Mouse (Mus musculus): ENCODE results near the gene Mark3. TPM values are rescaled to one million over a fixed set of nuclear protein-coding genes. Genes with fewer than 3 reads are reported as not detected.
"Not testable (repeated sequence)": the region's sequence is repeated elsewhere in the genome, so short reads cannot be mapped to it uniquely, and the experiment has no call there.

Gene Mark3
- polyA plus RNA-seq, 1 experiment from 2014 or later: 75.6 TPM

- peak overlapping the region; percentile 98 for H3K27ac ChIP-seq (replicated peaks)
- ATAC-seq (ENCODE audit: low FRiP score, low read depth): no peak
- under 1% methylated on average over 18 of the region's 18 CpGs for WGBS
- peak overlapping the region; percentile 85 for H3K4me2 ChIP-seq (replicated peaks)
- peak overlapping the region; percentile 97 for H3K4me3 ChIP-seq
- H3K9me3 ChIP-seq: no peaks in the 10 kb centered on the region
- no peaks in the 10 kb centered on the region for H3K27me3 ChIP-seq
- peaks cover 48% of the 10 kb centered on the region for H3K36me3 ChIP-seq
- peaks cover 30% of the 10 kb centered on the region for H3K4me1 ChIP-seq
- H3K9ac ChIP-seq (replicated peaks): peak overlapping the region; percentile 96
Observed at GRCm38 (mm10) chr12:111539041-111539345, 35.3 kb upstream of the Mark3 start.

- H3K9ac ChIP-seq (replicated peaks): no peak overlapping the region
- H3K27me3 ChIP-seq: no peaks in the 10 kb centered on the region
- H3K9me3 ChIP-seq: no peaks in the 10 kb centered on the region
- no peak for ATAC-seq (ENCODE audit: low FRiP score, low read depth)
- 91% methylated on average over 3 of the region's 3 CpGs for WGBS
- no peak overlapping the region for H3K4me2 ChIP-seq (replicated peaks)
- no peak overlapping the region for H3K27ac ChIP-seq (replicated peaks)
- H3K36me3 ChIP-seq: peaks cover 49% of the 10 kb centered on the region
- no peak overlapping the region for H3K4me3 ChIP-seq
- no peaks in the 10 kb centered on the region for H3K4me1 ChIP-seq
Observed at GRCm38 (mm10) chr12:111547070-111547469, 27.3 kb upstream of the Mark3 start.

- peaks cover 33% of the 10 kb centered on the region for H3K36me3 ChIP-seq
- no peak overlapping the region for H3K27ac ChIP-seq (replicated peaks)
- no peaks in the 10 kb centered on the region for H3K27me3 ChIP-seq
- 55% methylated on average over 2 of the region's 2 CpGs for WGBS
- no peak for ATAC-seq (ENCODE audit: low FRiP score, low read depth)
- no peak overlapping the region for H3K4me2 ChIP-seq (replicated peaks)
- no peak overlapping the region for H3K9ac ChIP-seq (replicated peaks)
- H3K4me1 ChIP-seq: no peaks in the 10 kb centered on the region
- no peaks in the 10 kb centered on the region for H3K9me3 ChIP-seq
- H3K4me3 ChIP-seq: no peak overlapping the region
Observed at GRCm38 (mm10) chr12:111548555-111549289, 25.6 kb upstream of the Mark3 start.

- H3K9ac ChIP-seq (replicated peaks): no peak overlapping the region
- H3K9me3 ChIP-seq: no peaks in the 10 kb centered on the region
- no peak for ATAC-seq (ENCODE audit: low FRiP score, low read depth)
- no peaks in the 10 kb centered on the region for H3K27me3 ChIP-seq
- 0 out of 2 replicates have a peak overlapping the region, but pooled peaks have one; percentile 5 for H3K27ac ChIP-seq (replicated peaks)
- H3K4me2 ChIP-seq (replicated peaks): no peak overlapping the region
- peaks cover 18% of the 10 kb centered on the region for H3K36me3 ChIP-seq
- H3K4me3 ChIP-seq: no peak overlapping the region
- WGBS: 43% methylated on average over 1 of the region's 1 CpGs
- H3K4me1 ChIP-seq: no peaks in the 10 kb centered on the region
Observed at GRCm38 (mm10) chr12:111550679-111551078, 23.6 kb upstream of the Mark3 start.

- ATAC-seq (ENCODE audit: low FRiP score, low read depth): no peak
Observed at GRCm38 (mm10) chr12:111552342-111552741, 22.0 kb upstream of the Mark3 start.

GRCm38 (mm10) chr12:111555357-111555756 lies 19.0 kb upstream of the Mark3 start:
- H3K4me3 ChIP-seq: no peak overlapping the region
- H3K27me3 ChIP-seq: no peaks in the 10 kb centered on the region
- H3K9me3 ChIP-seq: no peaks in the 10 kb centered on the region
- 70% methylated on average over 4 of the region's 4 CpGs for WGBS
- H3K27ac ChIP-seq (replicated peaks): no peak overlapping the region
- no peak overlapping the region for H3K9ac ChIP-seq (replicated peaks)
- no peaks in the 10 kb centered on the region for H3K36me3 ChIP-seq
- no peak for ATAC-seq (ENCODE audit: low FRiP score, low read depth)
- H3K4me1 ChIP-seq: peaks cover 3% of the 10 kb centered on the region; the same call in 1 of the 2 replicates
- no peak overlapping the region for H3K4me2 ChIP-seq (replicated peaks)

More at GRCm38 (mm10) chr12:111552342-111552741, 22.0 kb upstream of the Mark3 start:
- Histone ChIP-seq H3K4me1 (no peaks in the 10 kb centered on the region), H3K4me3 (no peak overlapping the region), H3K36me3 (peaks cover 6% of the 10 kb centered on the region), H3K27ac (replicated peaks) (no peak overlapping the region), H3K4me2 (replicated peaks) (no peak overlapping the region), H3K9ac (replicated peaks) (no peak overlapping the region), H3K9me3 (no peaks in the 10 kb centered on the region), H3K27me3 (no peaks in the 10 kb centered on the region)
- WGBS: 76% methylated on average over 8 of the region's 8 CpGs

GRCm38 (mm10) chr12:111555893-111556292 lies 18.4 kb upstream of the Mark3 start:
- not testable (repeated sequence) for H3K4me2 ChIP-seq (replicated peaks); H3K9me3 ChIP-seq; H3K27ac ChIP-seq (replicated peaks); H3K27me3 ChIP-seq; H3K9ac ChIP-seq (replicated peaks); H3K4me3 ChIP-seq; ATAC-seq (ENCODE audit: low FRiP score, low read depth); H3K4me1 ChIP-seq; H3K36me3 ChIP-seq
- 77% methylated on average over 5 of the region's 5 CpGs for WGBS

- no peaks in the 10 kb centered on the region for H3K36me3 ChIP-seq
- H3K27me3 ChIP-seq: no peaks in the 10 kb centered on the region
- WGBS: 75% methylated on average over 6 of the region's 6 CpGs
- no peak for ATAC-seq (ENCODE audit: low FRiP score, low read depth)
- no peak overlapping the region for H3K4me3 ChIP-seq
- no peak overlapping the region for H3K9ac ChIP-seq (replicated peaks)
- no peak overlapping the region for H3K4me2 ChIP-seq (replicated peaks)
- H3K9me3 ChIP-seq: no peaks in the 10 kb centered on the region
- no peak overlapping the region for H3K27ac ChIP-seq (replicated peaks)
- peaks cover 4% of the 10 kb centered on the region; the same call in 1 of the 2 replicates for H3K4me1 ChIP-seq
Observed at GRCm38 (mm10) chr12:111557538-111557937, 16.8 kb upstream of the Mark3 start.

- Histone ChIP-seq H3K27ac (replicated peaks) (no peak overlapping the region), H3K4me1 (peaks cover 4% of the 10 kb centered on the region; the same call in 1 of the 2 replicates), H3K4me3 (no peak overlapping the region), H3K9me3 (no peaks in the 10 kb centered on the region), H3K9ac (replicated peaks) (no peak overlapping the region), H3K4me2 (replicated peaks) (no peak overlapping the region), H3K36me3 (no peaks in the 10 kb centered on the region), H3K27me3 (no peaks in the 10 kb centered on the region)
- ATAC-seq (ENCODE audit: low FRiP score, low read depth): no peak
- WGBS: 83% methylated on average over 2 of the region's 2 CpGs
Observed at GRCm38 (mm10) chr12:111558655-111559054, 15.7 kb upstream of the Mark3 start.

GRCm38 (mm10) chr12:111559647-111560258 lies 14.6 kb upstream of the Mark3 start:
- Histone ChIP-seq H3K27ac (replicated peaks) (no peak overlapping the region), H3K4me2 (replicated peaks) (0 out of 2 replicates have a peak overlapping the region, but pooled peaks have one; percentile 12), H3K36me3 (no peaks in the 10 kb centered on the region), H3K9ac (replicated peaks) (no peak overlapping the region), H3K4me1 (peaks cover 4% of the 10 kb centered on the region; the same call in 1 of the 2 replicates), H3K9me3 (no peaks in the 10 kb centered on the region), H3K27me3 (no peaks in the 10 kb centered on the region), H3K4me3 (no peak overlapping the region)
- ATAC-seq (ENCODE audit: low FRiP score, low read depth): no peak
- WGBS: 72% methylated on average over 18 of the region's 18 CpGs

- WGBS: 68% methylated on average over 5 of the region's 5 CpGs
- Histone ChIP-seq H3K4me3 (no peak overlapping the region), H3K27ac (replicated peaks) (no peak overlapping the region), H3K9ac (replicated peaks) (no peak overlapping the region), H3K4me2 (replicated peaks) (no peak overlapping the region), H3K36me3 (no peaks in the 10 kb centered on the region), H3K9me3 (no peaks in the 10 kb centered on the region), H3K27me3 (no peaks in the 10 kb centered on the region), H3K4me1 (peaks cover 4% of the 10 kb centered on the region; the same call in 1 of the 2 replicates)
- ATAC-seq (ENCODE audit: low FRiP score, low read depth): no peak
Observed at GRCm38 (mm10) chr12:111560286-111560685, 14.0 kb upstream of the Mark3 start.

GRCm38 (mm10) chr12:111562276-111562814 lies 12.0 kb upstream of the Mark3 start:
- no peak overlapping the region for H3K4me3 ChIP-seq
- 46% methylated on average over 4 of the region's 4 CpGs for WGBS
- 0 out of 2 replicates have a peak overlapping the region, but pooled peaks have one; percentile 6 for H3K9ac ChIP-seq (replicated peaks)
- peaks cover 4% of the 10 kb centered on the region; the same call in 1 of the 2 replicates for H3K4me1 ChIP-seq
- no peaks in the 10 kb centered on the region for H3K9me3 ChIP-seq
- H3K4me2 ChIP-seq (replicated peaks): no peak overlapping the region
- ATAC-seq (ENCODE audit: low FRiP score, low read depth): no peak
- no peak overlapping the region; the same call in 1 of the 2 replicates for H3K27ac ChIP-seq (replicated peaks)
- H3K27me3 ChIP-seq: no peaks in the 10 kb centered on the region
- H3K36me3 ChIP-seq: no peaks in the 10 kb centered on the region

Data from midbrain, embryonic 12.5 days (tissue).